Mouse (Mus musculus): ENCODE measurements around the gene Cers1. TPM values are rescaled to one million over a fixed set of nuclear protein-coding genes. Genes with fewer than 3 reads are reported as not detected.

Cers1 gene
- polyA plus RNA-seq, 1 experiment from 2014 or later, result 18.2 TPM

DNA sequence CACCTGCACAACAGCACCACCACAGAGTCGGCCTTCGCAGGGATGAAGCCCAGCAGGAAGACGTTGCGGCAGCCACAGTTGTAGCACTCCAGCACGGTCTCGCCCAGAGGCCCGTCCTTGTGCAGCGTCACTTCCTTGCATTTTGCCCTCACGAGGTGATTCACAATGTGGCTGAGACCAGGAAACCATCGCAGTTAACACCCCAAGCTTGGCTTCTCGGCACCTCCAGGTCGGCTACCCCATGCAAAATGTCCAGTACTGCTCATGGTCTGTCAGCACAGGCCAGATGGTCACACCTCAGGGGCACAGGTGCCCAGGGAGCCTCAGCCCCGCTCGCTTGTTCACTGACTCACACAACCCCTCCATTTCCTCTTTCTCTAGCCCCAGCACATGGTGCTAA, 26.4 kb downstream of the Cers1 start:
- Histone ChIP-seq H3K9ac (no peak overlapping the region), H3K9me3 (replicated peaks) (no peaks in the 10 kb centered on the region), H3K4me2 (no peak overlapping the region), H3K4me1 (peaks cover 9% of the 10 kb centered on the region), H3K27me3 (no peaks in the 10 kb centered on the region), H3K27ac (no peak overlapping the region), H3K4me3 (no peak overlapping the region), H3K36me3 (ENCODE audit: poor library complexity, severe bottlenecking) (peaks cover 80% of the 10 kb centered on the region)
- WGBS, result 93% methylated on average over 14 of the region's 14 CpGs
- ATAC-seq, result no peak

DNA sequence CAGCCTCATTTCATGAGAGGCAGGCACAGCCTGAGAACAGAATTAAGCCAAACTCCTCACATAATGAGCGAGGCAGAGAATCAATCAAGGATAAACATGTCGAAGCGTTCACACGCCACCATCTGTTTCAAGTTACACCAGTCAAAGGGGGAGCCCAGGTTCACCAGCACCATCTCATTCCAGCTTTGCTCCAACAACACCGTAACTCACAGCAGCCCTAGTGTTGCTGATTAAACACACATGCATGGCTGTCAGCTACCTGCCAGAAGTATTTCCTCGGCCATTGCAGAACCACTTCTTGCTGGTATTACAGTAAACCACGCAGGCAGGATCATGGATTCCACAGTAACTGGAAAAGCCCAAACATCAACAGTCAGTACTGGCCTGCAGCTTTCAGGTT, 27.5 kb downstream of the Cers1 start:
- Histone ChIP-seq H3K9me3 (replicated peaks) (no peaks in the 10 kb centered on the region), H3K4me3 (no peak overlapping the region), H3K36me3 (ENCODE audit: poor library complexity, severe bottlenecking) (peaks cover 80% of the 10 kb centered on the region), H3K4me2 (no peak overlapping the region), H3K27ac (0 out of 2 replicates have a peak overlapping the region, but pooled peaks have one; percentile 10), H3K4me1 (peaks cover 15% of the 10 kb centered on the region), H3K27me3 (no peaks in the 10 kb centered on the region), H3K9ac (0 out of 2 replicates have a peak overlapping the region, but pooled peaks have one; percentile 6)
- 78% methylated on average over 7 of the region's 7 CpGs for WGBS
- no peak; the same call in 1 of the 2 replicates for ATAC-seq

DNA sequence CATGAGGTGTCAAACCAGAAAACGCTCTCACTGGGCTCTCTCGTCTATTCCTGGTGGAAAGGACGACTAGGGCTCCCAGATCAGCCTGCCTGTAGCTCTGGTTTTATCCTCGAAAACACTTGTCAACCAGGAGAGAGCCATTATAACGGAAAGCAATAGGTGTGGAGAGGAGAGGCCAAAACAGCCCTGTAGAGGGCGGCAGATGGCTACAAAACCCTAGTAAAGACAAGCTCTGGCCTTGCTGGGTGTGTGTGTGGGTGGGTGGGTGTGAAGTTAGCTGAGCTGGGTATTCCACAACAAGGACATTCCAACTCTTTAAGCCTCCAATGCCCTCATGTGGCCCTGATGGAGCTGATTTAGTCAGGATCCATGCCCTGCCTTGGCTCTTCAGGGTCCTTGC, 28.1 kb downstream of the Cers1 start:
- H3K27ac ChIP-seq, result no peak overlapping the region
- WGBS, result 61% methylated on average over 6 of the region's 6 CpGs
- H3K36me3 ChIP-seq (ENCODE audit: poor library complexity, severe bottlenecking), result peaks cover 80% of the 10 kb centered on the region
- peak; percentile 67 for ATAC-seq
- 0 out of 2 replicates have a peak overlapping the region, but pooled peaks have one; percentile 6 for H3K9ac ChIP-seq
- no peaks in the 10 kb centered on the region for H3K9me3 ChIP-seq (replicated peaks)
- no peaks in the 10 kb centered on the region for H3K27me3 ChIP-seq
- no peak overlapping the region for H3K4me2 ChIP-seq
- no peak overlapping the region for H3K4me3 ChIP-seq
- H3K4me1 ChIP-seq, result peaks cover 21% of the 10 kb centered on the region

DNA sequence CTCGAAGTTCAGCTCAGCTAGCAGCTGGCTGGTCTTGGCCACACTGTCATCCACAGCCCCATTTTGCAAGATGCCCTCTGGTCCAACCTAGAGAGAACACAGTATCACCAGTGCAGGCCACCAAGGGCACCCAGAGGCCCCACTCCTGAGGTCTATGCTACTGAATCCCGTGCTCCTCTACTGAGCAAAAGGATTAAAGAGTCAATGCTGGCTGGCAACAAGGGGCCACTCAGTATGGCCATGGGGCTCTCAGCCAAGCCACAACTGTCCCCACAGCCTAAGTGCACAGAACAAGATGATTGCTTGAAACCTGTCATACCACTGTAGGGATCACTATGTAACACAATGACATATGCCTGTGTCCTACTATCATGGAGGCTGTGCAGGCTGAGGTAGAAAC, 28.7 kb downstream of the Cers1 start:
- Histone ChIP-seq H3K4me2 (no peak overlapping the region), H3K36me3 (ENCODE audit: poor library complexity, severe bottlenecking) (peaks cover 80% of the 10 kb centered on the region), H3K9ac (no peak overlapping the region), H3K9me3 (replicated peaks) (no peaks in the 10 kb centered on the region), H3K4me1 (peaks cover 26% of the 10 kb centered on the region), H3K4me3 (no peak overlapping the region), H3K27me3 (no peaks in the 10 kb centered on the region), H3K27ac (no peak overlapping the region)
- no peak for ATAC-seq
- WGBS, result 93% methylated on average over 2 of the region's 2 CpGs

GRCm38 (mm10) chr8:70347443-70347842, 31.9 kb downstream of the Cers1 start:
- Histone ChIP-seq H3K4me3 (no peak overlapping the region), H3K9ac (no peak overlapping the region), H3K4me2 (no peak overlapping the region), H3K36me3 (ENCODE audit: poor library complexity, severe bottlenecking) (peaks cover 62% of the 10 kb centered on the region), H3K9me3 (replicated peaks) (no peaks in the 10 kb centered on the region), H3K27me3 (no peaks in the 10 kb centered on the region), H3K27ac (no peak overlapping the region), H3K4me1 (peaks cover 58% of the 10 kb centered on the region)
- no peak for ATAC-seq
- 89% methylated on average over 4 of the region's 4 CpGs for WGBS

GRCm38 (mm10) chr8:70347860-70348420, 32.4 kb downstream of the Cers1 start:
- WGBS, result 74% methylated on average over 1 of the region's 1 CpGs
- peaks cover 56% of the 10 kb centered on the region for H3K4me1 ChIP-seq

DNA sequence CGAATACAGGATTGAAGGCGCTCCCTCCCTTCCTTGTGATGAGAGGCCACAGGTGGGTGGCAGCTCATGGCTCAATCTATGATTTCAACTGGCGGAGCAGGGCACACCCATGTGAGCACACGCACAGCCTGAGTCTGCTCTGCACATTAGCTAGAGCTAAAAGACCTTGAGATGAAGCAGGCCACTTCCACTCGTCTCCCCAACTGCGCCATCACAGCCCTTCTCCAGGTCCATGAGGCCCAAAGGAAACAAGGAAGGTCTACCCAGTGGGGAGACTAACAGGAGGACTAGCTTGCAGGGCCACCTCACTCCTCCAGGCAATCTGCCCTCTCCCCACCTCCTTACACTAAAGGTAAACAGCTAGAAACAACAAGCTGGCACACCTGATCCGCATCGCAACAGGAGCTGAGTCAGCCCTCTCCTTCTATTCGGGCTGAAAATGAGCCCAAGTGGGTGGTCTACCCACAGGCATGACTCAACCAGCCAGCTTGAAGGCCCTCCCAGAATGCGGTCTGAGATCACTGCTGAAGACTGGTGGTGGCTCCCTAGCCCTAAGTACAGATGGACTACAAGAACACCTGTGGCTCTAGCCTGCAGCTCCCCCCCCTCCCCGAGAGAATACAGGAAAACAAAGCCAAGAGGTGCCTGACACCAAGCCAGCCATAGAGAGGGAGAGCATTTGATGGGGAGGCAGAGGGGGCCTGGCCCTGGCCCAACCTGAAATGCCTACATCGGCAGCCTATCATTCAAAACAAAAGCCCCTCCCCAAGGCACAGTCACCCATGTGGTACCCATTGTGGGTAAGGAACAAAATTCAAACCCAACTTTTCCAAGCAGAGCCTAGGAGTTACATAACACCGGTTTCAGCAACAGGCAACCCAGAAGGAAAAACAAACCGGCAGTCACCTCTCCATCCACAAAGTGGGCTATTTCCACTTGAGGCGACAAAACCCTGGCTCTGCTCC, 35.7 kb downstream of the Cers1 start:
- no peak overlapping the region for H3K27ac ChIP-seq
- no peak for ATAC-seq
- peaks cover 56% of the 10 kb centered on the region for H3K4me1 ChIP-seq
- peak overlapping the region; percentile 99 for H3K9ac ChIP-seq
- H3K27me3 ChIP-seq, result no peaks in the 10 kb centered on the region
- H3K9me3 ChIP-seq (replicated peaks), result no peaks in the 10 kb centered on the region
- peaks cover 41% of the 10 kb centered on the region for H3K36me3 ChIP-seq (ENCODE audit: poor library complexity, severe bottlenecking)
- H3K4me2 ChIP-seq, result peak overlapping the region; percentile 96
- peak overlapping the region; percentile 100 for H3K4me3 ChIP-seq
- 57% methylated on average over 15 of the region's 15 CpGs for WGBS

More at GRCm38 (mm10) chr8:70347860-70348420, 32.4 kb downstream of the Cers1 start:
- Histone ChIP-seq H3K9me3 (replicated peaks) (no peaks in the 10 kb centered on the region), H3K27ac (no peak overlapping the region), H3K4me3 (no peak overlapping the region), H3K4me2 (no peak overlapping the region), H3K9ac (no peak overlapping the region), H3K36me3 (ENCODE audit: poor library complexity, severe bottlenecking) (peaks cover 57% of the 10 kb centered on the region), H3K27me3 (no peaks in the 10 kb centered on the region)
- ATAC-seq, result no peak

GRCm38 (mm10) chr8:70352000-70352384, 36.4 kb downstream of the Cers1 start:
- Histone ChIP-seq H3K36me3 (ENCODE audit: poor library complexity, severe bottlenecking) (peaks cover 36% of the 10 kb centered on the region), H3K27me3 (no peaks in the 10 kb centered on the region), H3K27ac (no peak overlapping the region), H3K4me2 (peak overlapping the region; percentile 96), H3K9me3 (replicated peaks) (no peaks in the 10 kb centered on the region), H3K9ac (peak overlapping the region; percentile 99), H3K4me3 (peak overlapping the region; percentile 100), H3K4me1 (peaks cover 56% of the 10 kb centered on the region)
- ATAC-seq, result no peak
- WGBS, result 32% methylated on average over 3 of the region's 3 CpGs

DNA sequence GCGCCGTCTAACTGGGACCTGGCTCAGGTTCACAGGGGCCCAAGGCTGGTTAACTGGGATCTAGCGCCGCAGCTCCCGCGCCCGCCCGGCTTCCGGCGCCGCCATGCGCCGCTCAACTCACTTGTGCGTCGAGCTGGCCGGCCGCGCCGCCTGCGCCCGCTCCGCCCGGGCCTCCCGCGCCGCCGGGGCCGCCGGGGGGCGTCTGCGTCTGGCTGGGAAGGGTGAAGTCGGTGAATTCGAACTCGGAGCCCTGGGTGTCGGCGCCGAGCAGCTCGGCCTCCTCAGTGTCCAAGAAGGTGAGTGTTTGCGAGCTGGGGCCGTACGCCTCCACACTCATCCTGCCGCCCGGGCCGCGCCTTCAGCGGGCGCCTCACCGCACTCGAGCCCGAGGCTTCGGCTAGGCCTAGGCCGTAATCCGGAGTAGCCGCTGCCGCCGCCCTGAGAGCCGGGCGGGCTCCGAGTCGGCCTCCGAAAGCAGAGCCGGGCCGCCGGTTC, 37.1 kb downstream of the Cers1 start:
- peaks cover 29% of the 10 kb centered on the region for H3K36me3 ChIP-seq (ENCODE audit: poor library complexity, severe bottlenecking)
- no peaks in the 10 kb centered on the region for H3K27me3 ChIP-seq
- H3K9ac ChIP-seq, result peak overlapping the region; percentile 99
- H3K4me3 ChIP-seq, result peak overlapping the region; percentile 100
- peak; percentile 58 for ATAC-seq
- WGBS, result 0% methylated on average over 61 of the region's 64 CpGs
- peak overlapping the region; percentile 82 for H3K27ac ChIP-seq
- peak overlapping the region; percentile 96 for H3K4me2 ChIP-seq
- no peaks in the 10 kb centered on the region for H3K9me3 ChIP-seq (replicated peaks)
- H3K4me1 ChIP-seq, result peaks cover 54% of the 10 kb centered on the region

- H3K4me1 ChIP-seq, result peaks cover 48% of the 10 kb centered on the region
- peak within 1 kb of the TSS; percentile 99 for H3K9ac ChIP-seq
- peak within 1 kb of the TSS; percentile 96 for H3K4me2 ChIP-seq
- peak within 1 kb of the TSS; percentile 82 for H3K27ac ChIP-seq
- H3K36me3 ChIP-seq (ENCODE audit: poor library complexity, severe bottlenecking), result peaks cover 23% of the 10 kb centered on the region
- no peaks in the 10 kb centered on the region for H3K9me3 ChIP-seq (replicated peaks)
- no peaks in the 10 kb centered on the region for H3K27me3 ChIP-seq
- under 1% methylated on average over 58 of the region's 69 CpGs for WGBS
- peak within 1 kb of the TSS; percentile 100 for H3K4me3 ChIP-seq
- peak; percentile 87 for ATAC-seq
These were observed 37.7 kb downstream of the Cers1 start, which contains the start of gene Upf1 for GRCm38 (mm10) chr8:70353194-70353817. Upf1 (minus strand) TSS chr8:70353278.

- Histone ChIP-seq H3K36me3 (ENCODE audit: poor library complexity, severe bottlenecking) (peaks cover 16% of the 10 kb centered on the region), H3K9me3 (replicated peaks) (no peaks in the 10 kb centered on the region), H3K9ac (peak overlapping the region; percentile 74), H3K4me2 (peak overlapping the region; percentile 96), H3K27me3 (0 out of 2 replicates have a peak, but pooled peaks cover 5% of the 10 kb centered on the region), H3K4me1 (peaks cover 41% of the 10 kb centered on the region), H3K4me3 (peak overlapping the region; percentile 100), H3K27ac (peak overlapping the region; percentile 82)
- 68% methylated on average over 4 of the region's 4 CpGs for WGBS
- no peak for ATAC-seq
These were observed 38.4 kb downstream of the Cers1 start for GRCm38 (mm10) chr8:70354004-70354403.
